Mouse (Mus musculus) heart, postnatal 25 days (tissue): ENCODE results near the gene Olfr457. TPM values are rescaled to one million over a fixed set of nuclear protein-coding genes. Genes with fewer than 3 reads are reported as not detected.
"Not testable (repeated sequence)": the region's sequence is repeated elsewhere in the genome, so short reads cannot be mapped to it uniquely, and the experiment has no call there.

ENCODE experiments used
- DNase-seq: peaks from one replicate; pipeline ENCODE4 v3.0.0; 2022; ENCODE audit warnings: low spot score
- intact Hi-C: fragments of 180-260 bp; cut with DNase I; formaldehyde crosslinking; loops from one replicate; pipeline ENCODE4 v1.15.1; 2025
- total RNA-seq, 2 experiments: library from RNA; stranded (reverse); gene quantifications; 2 replicates each; pipeline ENCODE4 v1.2.3; 2021

Olfr457 gene
- total RNA-seq: not detected

DNA sequence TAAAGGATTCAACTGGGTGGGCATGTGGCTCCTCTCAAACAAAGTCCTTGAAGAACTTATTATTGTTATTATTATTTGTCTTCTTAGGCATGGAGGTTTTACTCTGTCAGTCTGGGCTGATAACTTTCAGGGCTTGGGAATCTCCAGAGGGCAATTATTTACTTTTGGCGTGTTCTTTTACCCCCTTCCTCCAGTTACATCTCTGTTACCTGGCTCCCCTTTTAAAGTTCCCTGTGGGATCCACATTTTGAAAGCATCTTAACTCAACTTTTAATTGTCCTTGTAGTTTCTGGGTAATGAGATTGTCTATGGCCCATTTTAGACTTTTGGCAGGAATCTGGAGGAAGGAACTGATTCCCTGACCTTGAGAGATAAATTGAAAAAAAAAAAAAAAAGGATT, at the start of gene Olfr457:
Olfr457 (minus strand) TSS at position 101 of the 400 bp plus-strand sequence.
- no peak for DNase-seq
- intact Hi-C loops: no loop called here

DNA sequence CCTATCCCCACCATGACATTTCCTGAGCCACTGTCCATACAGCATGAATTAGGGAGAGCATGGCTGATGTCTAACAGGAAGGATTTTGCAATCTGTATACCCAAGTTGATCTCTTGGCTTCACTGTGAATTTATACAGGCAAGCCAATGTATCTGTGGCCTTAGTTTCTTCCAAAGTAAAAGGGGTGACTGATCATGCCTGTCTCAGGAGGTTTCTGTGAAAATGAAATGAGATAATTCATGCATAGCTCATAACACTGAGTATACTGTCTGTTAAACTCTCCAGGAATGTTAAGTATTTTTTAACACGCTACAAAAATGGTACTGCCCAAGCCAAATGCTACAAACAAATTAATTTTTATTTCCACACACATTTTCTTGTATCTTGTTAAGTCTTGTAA, 37.3 kb upstream of the Olfr457 start:
- DNase-seq: no peak
- intact Hi-C loops: no loop called here

DNA sequence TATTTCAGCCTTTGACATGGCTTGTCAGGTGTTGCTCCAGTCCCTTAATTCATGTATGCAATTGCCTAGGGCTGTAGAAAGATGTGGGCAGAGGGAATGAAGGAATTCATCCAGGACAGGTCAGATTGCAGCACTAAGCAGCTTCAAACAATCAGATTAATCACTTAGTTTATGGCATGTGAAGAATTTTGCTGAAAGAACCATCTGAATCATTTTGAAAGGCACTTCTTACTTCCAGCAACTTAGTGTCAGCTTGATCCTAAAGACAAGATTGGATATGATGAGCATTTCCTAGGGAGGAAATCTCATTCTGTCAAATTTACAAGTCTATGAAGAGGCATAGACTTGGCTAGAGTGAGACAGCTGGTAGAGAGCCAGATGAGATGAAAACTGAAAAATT, 33.2 kb upstream of the Olfr457 start:
- no peak for DNase-seq
- intact Hi-C loops: no loop called here

DNA sequence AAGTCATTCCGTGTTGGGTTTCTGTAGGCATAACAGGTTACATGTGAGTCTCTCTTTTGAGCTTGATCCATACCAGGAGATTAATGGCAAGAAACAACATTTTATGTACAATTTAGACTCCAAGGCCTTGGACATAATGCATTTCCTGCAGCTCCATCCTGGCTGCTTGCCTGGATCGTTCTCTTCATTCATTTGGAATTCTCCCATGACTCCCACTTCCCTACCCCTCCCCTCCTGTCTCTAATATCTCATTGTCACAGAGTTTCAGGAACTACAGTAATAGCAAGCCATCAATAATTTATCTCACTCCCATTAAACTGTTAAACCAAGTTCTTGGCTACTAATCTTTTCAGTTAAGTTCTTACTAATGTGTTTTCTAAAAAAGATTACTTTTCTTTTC, 27.3 kb upstream of the Olfr457 start:
- DNase-seq: no peak
- intact Hi-C loops: no loop called here

DNA sequence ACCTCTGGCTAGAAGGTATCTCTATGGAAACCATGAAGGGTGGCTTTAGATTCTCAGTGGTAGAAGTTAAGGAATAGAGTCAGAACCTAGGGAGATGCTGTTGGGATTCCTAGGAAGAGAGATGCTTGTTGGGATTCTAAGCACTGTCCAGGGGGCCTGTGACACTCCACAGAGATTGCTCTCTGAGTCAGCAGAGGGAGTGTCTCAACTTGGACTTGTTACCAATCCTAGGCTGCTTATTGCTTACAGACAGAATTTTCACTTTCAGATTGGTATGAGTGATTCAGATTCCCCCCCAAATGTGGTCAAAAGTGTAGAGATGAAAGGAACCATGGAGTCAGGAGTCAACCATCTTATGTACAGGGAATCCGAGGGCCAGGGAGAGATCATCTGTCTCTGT, 13.6 kb upstream of the Olfr457 start:
- no peak for DNase-seq
- intact Hi-C loops: no loop called here

DNA sequence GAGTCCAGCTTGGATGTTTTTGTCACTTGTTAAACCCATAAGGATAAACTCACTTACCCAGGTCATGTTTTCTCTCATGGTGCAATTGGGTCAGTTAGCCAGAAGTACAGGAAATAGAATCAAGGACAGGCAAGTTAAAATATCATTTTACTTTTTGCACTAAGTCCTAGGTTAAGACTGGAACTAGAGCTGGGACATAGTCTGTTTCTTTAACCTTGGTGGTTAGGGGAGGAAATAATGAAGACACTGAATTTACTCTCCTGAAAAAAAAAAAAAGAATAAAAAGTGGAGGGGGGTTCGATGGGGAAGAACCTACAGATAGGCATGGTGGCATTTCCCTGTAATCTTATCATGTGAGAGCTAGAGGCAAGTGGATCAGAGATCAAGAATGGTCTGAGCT, 11.0 kb upstream of the Olfr457 start, which contains the start of gene Olfr456:
Olfr456 (minus strand) TSS at position 101 of the 400 bp plus-strand sequence.
- intact Hi-C loops: no loop called here
- DNase-seq: no peak

DNA sequence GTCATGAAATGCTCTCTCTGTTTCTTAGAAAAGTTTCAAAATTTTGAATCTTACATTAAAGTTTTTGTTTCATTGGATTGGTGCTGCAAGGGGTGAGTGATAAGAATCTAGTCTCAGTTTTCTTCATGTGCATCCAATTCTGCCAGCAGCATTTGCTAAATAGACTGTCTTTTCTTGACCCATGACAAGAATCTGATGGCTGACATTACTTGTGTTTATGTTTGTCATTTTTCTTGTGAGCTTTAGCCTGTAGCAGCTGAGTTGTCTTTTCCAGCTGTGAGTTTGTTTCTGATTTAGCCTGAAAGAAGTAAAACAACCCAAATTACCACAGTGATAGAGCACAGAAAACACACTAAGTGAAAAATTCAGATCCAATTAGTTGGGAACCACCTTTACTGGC, 8.5 kb upstream of the Olfr457 start:
- intact Hi-C loops: no loop called here
- DNase-seq: no peak

DNA sequence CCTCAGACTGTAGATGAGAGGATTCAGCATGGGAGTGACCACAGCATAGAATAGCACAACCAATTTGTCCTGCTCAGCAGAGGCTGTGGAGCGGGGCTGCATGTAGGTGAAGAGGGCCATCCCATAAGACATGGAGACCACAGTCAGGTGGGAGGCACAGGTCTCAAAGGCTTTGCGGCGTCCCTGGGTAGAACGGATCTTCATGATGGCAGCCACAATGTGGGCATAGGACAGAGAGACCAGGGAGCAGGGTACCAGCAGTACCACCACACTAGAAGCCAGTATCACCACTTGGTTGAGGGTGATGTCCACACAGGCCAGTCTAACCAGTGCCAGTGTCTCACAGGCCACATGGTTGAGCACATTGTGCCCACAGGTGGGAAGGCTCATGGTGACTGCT, 4.8 kb downstream of the Olfr457 start:
- DNase-seq, intact Hi-C loops: not testable (repeated sequence)

DNA sequence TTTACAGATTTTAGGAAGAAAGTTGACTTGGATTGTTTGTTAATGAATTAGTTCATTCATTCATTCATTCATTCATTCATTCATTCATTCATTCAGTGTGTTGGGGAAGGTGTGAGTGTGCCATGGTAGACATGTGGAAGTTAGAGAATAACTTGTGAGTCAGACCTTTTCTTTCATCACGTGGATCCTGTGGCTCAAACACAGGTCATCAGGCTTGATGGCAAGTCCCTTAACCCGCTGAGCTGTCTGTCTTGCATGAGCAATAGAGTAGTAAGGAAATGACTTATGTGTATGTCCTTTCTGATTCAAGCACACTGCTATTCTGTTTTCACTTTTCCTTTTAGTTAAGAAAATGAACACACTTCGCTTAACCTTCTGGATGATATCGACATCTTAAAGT, 5.6 kb downstream of the Olfr457 start:
- intact Hi-C loops: no loop called here
- no peak for DNase-seq

DNA sequence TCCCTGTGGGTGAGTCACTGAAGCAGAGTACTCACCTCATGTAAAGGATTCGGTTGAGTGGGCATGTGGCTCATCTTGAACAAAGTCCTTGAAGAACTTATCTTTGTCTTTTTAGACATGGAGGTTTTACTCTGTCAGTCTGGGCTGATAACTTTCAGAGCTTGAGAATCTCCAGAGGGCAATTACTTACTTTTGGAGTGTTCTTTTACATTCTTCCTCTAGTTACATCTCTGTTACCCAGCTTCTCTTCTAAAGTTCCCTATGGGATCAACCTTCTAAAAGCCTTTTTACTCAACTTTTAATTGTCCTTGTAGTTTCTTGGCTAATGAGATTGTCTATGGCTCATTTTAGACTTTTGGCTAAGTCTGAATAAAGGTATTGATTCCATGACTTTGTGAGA, 11.0 kb downstream of the Olfr457 start, which contains the start of gene Olfr458:
Olfr458 (minus strand) TSS at position 101 of the 400 bp plus-strand sequence.
- DNase-seq: no peak
- intact Hi-C loops: no loop called here

DNA sequence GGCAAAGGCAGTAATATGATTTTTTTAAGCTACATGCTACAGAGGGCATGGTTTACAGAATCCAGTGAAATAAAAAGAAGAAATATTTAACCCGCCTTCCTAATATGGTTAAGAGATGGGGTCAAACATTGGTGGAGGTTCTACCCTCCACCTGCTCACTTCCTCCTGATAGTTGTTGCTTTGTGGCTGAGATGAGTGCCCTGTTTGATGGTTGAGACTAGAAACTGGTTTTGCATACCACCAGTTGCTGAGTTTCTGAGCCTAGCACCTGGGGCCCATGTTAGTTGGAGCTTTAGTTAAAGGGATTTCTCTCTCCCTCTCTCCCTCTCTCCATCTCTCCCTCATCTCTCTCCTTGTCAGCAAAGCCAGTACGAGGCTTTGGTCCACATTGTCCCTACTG, 28.8 kb downstream of the Olfr457 start:
- DNase-seq: no peak
- intact Hi-C loops: no loop called here

DNA sequence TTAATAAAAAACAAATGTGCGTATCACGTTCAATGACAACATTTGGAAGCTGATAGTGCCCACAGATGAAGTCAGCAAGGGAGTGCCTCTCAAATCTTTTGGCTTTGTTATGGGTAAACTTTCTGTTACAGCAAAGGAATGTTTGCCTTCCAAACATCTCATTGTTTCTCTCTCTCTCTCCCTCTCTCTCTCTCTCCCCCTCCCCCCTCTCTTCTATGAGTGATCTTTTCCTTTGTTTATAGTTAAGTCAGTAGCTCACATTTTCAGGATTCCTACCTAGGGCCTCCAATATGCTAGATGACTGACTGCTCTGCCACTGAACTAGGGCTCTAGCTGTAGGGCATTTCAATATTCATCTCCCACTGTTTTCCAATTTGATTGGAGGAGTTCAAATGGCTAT, 31.6 kb downstream of the Olfr457 start:
- DNase-seq: no peak
- intact Hi-C loops: no loop called here

DNA sequence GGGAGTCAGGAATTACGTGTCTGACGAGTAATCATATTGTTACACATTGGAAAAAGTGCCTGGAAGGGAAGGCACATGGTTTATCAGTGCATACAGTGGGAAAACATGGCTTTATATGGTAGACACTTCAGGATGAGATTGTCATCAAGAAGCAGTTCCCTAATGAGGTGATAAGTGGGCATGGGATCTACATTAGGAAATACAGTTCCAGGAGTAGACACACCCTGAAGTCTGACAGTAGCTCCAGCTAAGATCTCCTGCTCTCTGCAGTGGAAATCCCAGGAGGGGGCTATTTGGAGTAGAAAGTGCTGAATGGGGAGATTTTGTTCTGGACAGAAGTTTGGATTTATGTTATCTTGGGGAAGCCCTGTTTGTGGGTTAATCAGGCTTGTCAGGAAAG, 34.7 kb downstream of the Olfr457 start:
- intact Hi-C loops: no loop called here
- DNase-seq: no peak

DNA sequence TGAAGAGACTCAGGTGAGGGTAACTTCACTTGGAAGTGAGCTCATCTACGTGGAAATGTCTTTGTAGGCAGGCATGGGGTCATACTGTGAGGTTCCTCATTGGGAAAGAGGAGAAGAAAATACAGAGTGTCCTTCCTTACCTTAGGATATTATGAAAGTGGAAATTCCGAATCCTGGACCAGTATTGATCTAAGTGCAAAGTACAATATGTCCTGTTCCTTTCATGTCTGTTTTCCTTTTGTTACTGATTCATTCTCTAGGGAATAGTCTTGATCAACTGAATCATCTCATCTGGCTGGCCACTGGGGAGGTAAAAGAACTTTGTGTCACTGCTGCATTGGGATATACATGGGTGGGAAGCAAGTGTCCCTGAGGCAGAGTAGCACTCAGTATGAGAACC, 40.6 kb downstream of the Olfr457 start:
- intact Hi-C loops: no loop called here
- no peak for DNase-seq

DNA sequence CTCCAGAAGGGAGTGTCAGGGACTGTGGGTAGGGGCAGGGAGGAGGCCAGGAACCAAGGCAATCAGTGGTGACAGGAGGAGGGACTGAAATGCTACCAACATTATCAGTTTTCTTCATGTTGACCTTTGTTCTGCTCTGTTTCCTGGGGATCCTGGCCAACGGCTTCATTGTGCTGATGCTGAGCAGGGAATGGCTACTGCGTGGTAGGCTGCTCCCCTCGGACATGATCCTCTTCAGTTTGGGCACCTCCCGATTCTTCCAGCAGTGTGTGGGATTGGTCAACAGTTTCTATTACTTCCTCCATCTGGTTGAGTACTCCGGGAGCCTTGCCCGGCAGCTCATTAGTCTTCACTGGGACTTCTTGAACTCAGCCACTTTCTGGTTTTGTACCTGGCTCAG, 41.7 kb downstream of the Olfr457 start, which contains the start of gene Tas2r126:
Tas2r126 (plus strand) TSS at position 90 of the 400 bp plus-strand sequence.
- peak; percentile 22 for DNase-seq
- intact Hi-C loops: loop anchor here (5.0 kb wide), 1 partner anchor 52 kb away; no protein-coding TSS in a partner anchor

DNA sequence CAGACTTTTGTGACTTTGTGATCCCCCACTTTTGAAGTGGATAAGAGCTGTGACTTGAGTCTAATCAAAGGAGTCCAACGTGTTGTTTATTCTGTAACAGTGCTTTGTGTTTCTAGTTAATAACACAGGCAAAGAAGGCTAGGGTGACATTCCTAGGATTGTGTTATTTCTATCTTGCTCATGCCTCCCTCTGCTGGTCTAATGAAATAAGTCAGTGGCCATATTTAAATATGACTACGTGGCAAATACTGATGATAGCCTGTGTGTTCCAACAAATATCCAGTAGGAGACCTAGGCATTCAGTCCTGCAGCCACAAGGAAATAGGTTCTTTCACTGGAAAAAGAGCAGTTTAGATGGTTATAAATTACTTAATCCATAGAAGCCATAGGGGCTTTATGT, 42.6 kb downstream of the Olfr457 start:
- intact Hi-C loops: loop anchor here (5.0 kb wide), 1 partner anchor 51 kb away; no protein-coding TSS in a partner anchor
- DNase-seq: no peak

DNA sequence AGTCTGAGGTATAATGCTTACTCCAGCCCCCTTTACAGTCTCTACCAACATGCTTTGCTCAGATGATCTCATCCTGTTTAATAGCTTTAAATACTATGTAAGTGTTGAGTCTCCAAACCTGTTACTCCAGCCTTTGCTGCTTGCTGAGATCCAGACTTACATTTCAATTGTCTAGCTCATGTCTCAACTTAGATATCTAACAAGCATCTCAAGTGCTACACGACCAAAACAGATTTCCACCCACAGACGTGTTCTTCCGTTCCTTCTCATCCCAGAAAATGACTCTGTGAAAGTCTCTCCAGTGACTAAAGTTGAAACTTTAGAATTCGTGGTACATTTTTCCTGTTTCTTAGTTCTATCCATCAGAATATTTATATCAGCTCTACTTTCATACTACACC, 49.8 kb downstream of the Olfr457 start:
- no peak for DNase-seq
- intact Hi-C loops: no loop called here

DNA sequence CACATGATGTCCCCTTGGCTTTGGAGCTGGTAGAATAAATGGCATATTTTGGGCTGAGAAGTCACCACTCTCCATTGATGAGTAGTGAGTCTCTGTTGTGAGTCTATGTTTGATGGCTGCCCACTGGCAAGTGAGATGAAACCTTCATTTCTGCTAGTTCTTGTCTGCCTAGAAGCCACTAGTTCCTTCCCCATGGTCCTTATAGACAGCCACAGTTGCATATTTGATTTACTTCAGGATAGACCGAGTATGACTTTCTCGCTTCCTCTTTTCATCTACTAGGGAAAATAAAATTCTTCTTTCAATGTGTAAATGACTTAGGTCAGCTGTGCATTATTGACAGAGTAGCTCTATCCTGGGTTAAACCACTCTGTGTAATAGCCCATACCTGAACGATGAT, 51.7 kb downstream of the Olfr457 start:
- no peak for DNase-seq
- intact Hi-C loops: no loop called here

DNA sequence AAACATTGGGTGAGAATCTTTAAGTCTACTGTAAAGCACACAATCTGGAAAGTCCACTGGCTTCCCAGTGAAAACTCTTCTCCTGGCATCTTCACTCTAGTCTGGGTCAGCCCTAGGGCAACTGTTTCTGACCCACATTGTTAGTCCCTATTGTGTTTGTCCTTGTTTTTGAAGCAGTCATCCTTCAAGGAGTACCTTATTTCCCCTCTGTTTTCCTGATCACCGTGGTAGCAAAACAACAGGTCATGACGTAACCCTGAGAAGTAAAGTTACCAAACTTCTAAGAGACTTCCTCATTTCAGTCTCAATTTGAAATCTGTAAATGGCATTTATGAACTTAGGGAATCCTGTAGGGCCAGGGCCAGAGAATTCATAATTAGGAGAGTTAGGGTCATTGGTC, 54.7 kb downstream of the Olfr457 start:
- intact Hi-C loops: no loop called here
- no peak for DNase-seq

DNA sequence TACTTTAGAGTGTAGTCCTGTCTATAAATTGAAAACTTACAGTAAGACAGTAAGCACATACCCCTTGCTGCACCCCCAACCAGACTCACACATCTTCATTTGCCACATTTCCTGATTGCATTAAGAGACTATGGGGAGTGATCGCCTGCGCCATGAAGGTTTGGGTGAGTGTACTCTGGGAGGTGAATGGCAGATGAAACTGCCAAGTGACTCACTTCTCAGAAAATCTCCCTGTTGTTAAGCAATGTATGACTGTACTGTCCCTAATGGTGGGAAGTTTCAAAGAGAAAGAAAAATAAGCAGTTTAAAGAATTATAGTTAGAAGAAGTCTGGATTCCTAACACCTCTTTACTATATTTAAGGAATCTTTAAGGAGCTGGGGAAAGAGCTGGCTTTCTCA, 56.7 kb downstream of the Olfr457 start:
- DNase-seq: no peak
- intact Hi-C loops: no loop called here
